Mouse (Mus musculus): ENCODE measurements around the gene Cftr.

The Cftr gene

GRCm38 (mm10) chr6:18170311-18170922, at the start of gene Cftr:
Gene Cftr, plus strand, starts transcription at chr6:18170687.
- peak; percentile 42 for DNase-seq

GRCm38 (mm10) chr6:18127206-18127983, 43.1 kb upstream of the Cftr start:
- DNase-seq = no peak

GRCm38 (mm10) chr6:18128059-18128458, 42.4 kb upstream of the Cftr start:
- no peak for DNase-seq

DNA sequence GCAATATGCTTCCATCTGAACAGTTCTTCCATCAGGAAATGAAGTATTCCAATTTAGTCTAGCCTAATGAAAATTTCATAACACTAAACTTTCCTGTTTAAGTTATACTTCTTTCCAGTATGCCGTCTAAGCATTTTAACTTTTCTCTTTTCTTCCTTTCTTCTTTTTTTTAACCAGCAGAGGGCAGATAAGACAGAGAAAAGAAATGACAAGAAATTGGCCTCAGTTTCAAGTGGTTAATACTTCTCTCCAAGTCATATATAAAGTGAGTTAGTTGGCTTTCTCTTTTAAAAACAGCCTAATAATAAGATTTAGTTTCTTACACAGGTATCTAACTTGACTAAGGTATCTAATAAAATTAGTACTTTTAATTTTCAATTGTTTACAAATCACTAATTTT, 35.2 kb upstream of the Cftr start:
- no peak for DNase-seq

- no peak for DNase-seq
These were observed 17.5 kb upstream of the Cftr start for GRCm38 (mm10) chr6:18153031-18153430.

DNA sequence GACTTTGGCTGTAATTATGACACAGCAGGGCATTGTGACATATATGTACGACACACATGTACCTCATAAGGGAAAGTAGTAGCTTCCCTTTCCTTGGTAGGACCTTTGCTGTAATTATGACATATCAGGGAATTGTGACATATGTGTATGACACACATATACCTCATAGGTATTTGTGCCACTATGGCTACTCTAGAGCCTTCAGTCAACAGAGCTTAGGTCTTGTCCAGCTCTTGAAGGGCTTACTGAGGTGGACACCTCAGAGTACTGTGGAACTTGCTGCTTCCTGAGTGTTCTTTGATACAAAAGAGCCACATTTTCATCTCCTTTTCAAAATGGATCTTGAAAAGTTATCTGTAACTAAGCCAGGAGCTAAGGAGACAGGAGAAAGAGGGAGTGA, 869 bp upstream of the Cftr start:
- DNase-seq = no peak

DNA sequence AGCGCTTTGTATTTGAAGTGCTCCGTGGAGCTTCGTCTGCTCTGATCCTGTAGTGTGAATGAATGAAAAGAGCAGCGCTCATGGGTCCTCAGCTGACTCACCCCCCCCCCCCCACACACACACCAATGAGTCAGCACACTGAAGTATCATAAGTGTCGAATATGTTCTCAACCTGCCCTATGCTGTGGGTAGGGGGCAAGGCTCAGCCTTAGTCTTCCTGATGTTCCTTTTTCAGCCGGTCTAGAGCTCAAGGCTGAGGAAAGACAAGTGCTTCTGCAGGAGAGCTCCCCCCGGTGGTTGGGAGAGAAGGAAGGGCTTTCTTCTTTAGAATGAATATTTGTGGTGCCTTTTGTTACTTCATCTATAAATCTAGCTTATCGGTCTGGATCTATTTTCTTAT, 1.1 kb downstream of the Cftr start:
- DNase-seq = peak; percentile 52

DNA sequence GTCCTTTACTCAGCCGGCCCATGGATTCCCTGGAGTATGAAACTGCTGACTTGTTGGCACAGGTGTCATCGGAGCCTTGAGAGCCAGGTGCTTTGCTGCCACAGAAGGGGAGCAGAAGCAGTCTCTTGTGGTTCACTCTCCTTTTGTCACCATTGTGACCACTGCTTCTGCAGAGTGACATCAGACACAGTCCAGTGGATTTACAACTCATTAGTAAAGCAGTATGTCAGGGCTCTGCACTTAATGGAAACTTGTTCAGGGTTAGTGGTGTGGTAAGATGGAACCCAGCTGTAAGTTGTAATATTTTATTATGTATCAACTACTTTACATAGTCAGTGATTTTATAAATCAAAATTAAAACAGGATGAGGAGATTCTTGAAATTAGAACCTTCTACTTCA, 7.0 kb downstream of the Cftr start:
- no peak for DNase-seq

- DNase-seq = no peak
These were observed 10.2 kb downstream of the Cftr start for GRCm38 (mm10) chr6:18180665-18181064.

DNA sequence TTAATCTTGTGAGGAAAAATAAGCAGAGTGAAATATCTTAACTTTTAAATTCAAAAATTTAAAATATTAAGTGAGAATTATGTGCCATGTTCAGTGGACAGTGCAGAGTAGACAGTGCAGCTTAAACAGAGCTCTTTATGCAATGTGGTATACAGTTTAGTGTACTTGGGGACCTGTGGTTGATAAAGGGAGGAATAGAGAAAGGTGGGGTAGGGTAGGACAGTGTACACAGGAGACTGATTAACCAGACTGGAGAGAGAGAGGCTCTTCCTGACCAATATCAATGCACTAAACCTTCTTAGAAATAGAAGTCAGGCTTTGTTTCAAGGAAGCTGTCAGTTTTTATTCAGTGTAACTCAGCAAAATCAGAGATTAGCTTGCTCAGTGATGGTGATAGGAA, 12.4 kb downstream of the Cftr start:
- no peak for DNase-seq

DNA sequence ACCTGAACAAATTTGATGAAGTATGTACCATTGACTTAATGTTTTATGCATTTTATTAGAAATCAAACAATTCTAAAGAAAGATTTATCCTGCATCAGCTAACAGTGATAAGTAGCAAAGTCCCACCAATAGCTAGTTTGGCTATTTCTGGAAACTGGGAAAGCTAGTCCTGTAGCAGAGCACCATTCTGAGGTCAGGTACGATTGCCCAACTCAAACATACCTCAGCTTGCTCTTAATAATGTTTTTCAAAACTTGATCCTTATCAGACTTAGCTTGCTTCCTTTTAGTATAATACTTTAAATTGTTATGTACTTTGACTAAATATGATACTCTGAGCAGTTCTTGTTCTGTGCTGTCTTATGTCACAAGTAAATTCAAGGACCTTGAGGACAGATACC, 50.2 kb downstream of the Cftr start:
- no peak for DNase-seq

- no peak for DNase-seq
These were observed 52.7 kb downstream of the Cftr start for GRCm38 (mm10) chr6:18223206-18223605.

DNA sequence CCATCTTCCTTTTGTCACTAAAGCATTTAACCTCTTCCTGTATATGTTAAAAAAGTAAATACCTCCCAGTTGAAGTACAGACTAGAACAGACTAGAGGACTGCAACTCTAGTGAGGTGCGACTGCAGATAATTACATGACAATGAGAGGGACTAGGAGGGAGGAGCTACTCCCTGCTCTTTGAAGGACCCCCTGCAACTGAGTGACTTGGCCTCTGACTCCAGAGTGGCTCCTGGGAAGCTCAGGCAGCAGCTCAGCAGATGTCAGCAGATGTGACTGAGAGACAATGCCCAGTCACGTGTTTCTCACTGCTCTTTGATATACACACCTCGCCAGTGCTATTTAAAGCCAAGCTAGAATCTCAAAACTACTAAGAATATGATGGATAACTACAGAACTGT, 54.7 kb downstream of the Cftr start:
- DNase-seq = no peak

DNA sequence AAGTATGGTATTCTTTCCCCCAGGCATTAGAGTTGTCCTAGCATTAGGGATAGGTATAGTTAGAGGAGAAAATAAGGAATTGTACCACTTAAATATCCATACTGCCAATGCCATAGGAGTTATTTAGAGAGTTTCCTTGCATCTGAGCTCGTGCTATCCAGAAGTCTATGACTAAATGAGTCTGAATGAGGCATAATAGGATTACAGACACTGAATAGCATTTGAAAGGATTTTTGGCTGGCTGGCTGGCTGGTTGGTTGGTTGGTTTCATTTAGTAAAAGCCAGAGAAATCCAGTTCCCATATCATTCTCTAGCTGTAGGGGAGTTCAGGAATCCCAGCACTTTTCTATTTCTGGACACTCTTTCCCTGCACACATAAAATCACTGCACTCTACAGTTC, 76.0 kb downstream of the Cftr start:
- no peak for DNase-seq

GRCm38 (mm10) chr6:18247891-18248463, 77.5 kb downstream of the Cftr start:
- DNase-seq = no peak

DNA sequence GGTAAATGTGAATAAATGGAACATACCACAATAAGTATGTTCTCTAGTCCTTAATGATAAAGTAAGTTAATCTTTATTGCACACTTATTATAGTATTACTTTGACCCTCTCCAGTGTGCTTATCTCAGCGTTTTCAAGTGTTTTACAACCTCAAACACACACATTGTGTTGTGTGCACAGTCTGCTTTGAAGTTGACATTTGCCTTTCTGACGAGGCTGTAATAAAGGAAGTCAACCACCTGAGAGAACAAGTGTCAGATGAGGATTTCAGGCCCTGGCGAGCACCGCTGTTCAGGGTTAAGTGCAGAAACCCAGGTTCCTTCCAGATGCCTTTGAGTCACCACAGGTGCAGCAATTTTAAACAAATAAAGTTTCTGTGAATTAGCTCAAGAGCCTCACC, 78.0 kb downstream of the Cftr start:
- no peak for DNase-seq

- no peak for DNase-seq
These were observed 84.1 kb downstream of the Cftr start for GRCm38 (mm10) chr6:18254586-18254985.

GRCm38 (mm10) chr6:18270983-18271382, 100.5 kb downstream of the Cftr start:
- no peak for DNase-seq

DNA sequence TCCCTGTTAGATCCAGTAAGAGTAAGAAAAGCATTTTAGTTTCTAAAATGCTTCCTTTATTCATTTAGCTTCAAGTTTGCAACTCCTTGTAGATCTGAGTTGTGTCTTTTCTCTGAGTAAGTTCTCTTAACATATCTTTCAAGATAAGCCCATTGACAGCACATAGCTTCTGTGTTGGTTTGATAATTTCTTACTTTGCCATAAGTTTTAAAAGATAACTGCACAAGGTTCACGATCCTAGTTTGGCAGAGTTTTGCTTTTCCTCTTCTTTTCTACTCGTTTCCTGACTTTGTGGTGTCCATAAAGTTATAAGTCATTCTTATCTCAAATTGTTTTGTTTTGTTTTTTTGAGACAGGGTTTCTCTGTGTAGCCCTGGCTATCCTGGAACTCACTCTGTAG, 130.3 kb downstream of the Cftr start:
- no peak for DNase-seq

DNA sequence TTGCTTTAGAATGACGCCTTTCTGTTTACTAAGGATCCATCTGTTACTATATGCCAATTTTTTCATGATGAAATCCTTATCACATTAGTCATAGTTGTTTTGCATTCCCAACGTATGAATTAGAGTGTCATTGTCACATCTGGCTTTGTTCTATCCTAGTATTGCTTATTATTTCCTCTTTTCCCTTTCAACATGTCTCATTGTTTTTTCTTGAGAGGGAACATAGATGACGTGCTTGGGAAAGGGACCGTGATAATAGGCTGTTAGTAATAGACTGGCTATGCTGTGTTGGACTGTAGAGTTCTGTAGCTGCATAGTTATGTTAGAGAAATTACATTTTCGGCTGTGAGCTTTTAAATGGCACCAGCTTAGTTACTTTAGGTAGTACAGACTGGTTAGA, 131.6 kb downstream of the Cftr start:
- DNase-seq = no peak

- no peak for DNase-seq
These were observed 132.7 kb downstream of the Cftr start for GRCm38 (mm10) chr6:18303228-18303627.

DNA sequence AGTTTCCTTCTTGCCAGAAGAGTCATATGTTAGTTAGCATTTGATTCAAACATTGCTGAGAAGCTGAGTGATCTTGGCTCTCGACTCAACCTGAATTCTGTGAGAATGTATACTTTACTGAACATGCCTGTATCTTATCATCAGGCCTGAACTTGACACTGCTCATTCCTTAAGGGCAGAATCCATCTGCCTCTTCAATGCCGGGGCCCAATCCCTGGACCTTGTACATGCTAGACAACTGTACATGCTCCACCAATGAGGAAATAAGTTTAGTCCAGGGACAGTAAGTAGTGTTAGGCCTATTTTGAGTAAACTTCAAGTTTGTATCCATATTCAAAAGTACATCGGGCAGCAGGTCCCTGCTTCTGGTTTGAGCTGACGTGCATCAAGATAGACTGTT, 134.6 kb downstream of the Cftr start:
- DNase-seq = no peak

DNA sequence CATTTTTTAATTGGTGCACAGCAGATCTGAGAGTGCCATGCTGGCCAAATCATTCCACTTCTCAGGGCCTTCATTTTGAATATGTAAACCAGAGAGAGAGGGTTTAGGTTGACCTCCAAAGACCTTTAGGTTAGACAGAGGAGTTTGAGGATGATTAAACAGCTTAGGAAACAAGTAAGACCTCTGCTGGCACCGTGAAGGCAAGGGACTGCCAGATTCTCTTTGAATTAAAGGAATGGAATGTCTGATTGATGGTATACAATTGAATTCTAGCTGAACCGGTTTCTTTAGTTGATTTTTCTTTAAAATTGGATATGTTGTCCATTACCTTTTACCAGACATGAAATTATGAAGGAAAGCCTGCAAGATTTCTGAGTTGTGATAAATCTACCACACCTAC, 140.5 kb downstream of the Cftr start:
- no peak for DNase-seq

DNA sequence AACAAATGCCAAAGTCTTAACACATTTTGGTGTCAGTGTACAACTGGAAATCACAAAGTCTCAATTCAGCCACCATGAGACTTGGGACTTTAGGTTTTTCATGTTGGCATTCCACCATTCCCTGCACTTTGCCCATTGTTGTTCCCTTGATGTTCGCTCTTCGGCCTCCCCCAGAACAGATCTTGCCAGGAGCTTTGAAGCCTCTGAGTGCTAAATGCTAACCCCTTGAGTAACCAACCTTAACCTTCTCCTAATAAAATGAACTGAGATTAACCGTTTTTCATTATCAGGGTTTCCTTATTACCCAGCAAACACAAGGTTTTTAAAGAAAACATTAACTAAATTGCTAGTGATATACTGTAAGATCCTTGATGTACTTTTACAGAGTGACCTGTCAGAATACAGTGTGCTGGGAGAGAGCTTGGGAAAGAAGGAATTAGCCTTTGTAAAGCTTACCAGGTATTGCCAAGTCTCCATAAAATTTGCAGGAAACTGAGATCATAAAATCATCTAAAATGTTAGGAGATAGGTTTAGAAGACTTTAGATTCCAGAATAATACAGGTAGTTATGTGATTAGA, 144.0 kb downstream of the Cftr start:
- DNase-seq = no peak
